Mouse (Mus musculus): ENCODE measurements at regions not wholly inside any gene's neighbourhood (a gene's known extent, or its start where the extent isn't known, plus 50 kb on each side); places are given as distances from the start of the nearest gene placed in this dataset.

DNA sequence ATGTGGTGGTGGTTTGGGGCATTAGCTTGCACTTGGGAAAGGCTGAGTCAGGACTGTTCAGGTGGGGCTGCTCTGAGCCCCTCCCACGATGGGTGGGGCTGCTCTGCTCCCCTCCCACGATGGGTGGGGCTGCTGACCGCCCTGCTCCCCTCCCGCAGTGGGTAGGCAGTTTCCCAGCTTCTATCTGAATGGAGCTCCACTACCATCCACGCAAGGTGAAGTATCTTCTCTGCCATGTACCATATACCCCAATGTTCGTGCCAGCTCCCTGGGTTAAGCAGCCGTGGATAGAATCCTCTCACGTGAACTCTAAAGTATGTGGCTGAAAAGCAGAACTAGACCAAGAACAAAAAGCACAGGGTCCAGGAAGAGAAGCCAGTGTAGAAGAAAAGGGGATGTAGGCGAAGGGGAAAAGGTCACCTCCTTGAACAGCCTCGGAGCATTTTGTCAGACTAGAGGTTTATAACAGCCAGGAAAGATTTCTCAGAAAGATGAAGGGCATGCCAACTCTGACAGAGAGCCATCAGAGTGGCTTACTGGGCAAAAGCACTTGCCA lies 54.0 kb upstream of the Zfp217 start:
- DNase-seq: peak; percentile 78

More for the DNA sequence above, 54.0 kb upstream of the Zfp217 start:
- Histone ChIP-seq H3K27ac (peak overlapping the region; percentile 81), H3K4me2 (peak overlapping the region; percentile 51), H3K36me3 (no peaks in the 10 kb centered on the region), H3K9ac (peak overlapping the region; percentile 58), H3K4me3 (replicated peaks) (peak overlapping the region; percentile 19; the same call in 1 of the 2 replicates), H3K9me3 (replicated peaks) (no peaks in the 10 kb centered on the region), H3K27me3 (no peaks in the 10 kb centered on the region), H3K4me1 (replicated peaks) (peaks cover 40% of the 10 kb centered on the region)
- peak; percentile 97 for ATAC-seq (ENCODE audit: low read depth)
- WGBS (ENCODE audit: insufficient replicate concordance): 9% methylated on average over 10 of the region's 10 CpGs
